ENCODE assay signal across 18 mouse cellular contexts in genomic region chr1:59625410-59625809, GRCm38 (mm10). TPM values are rescaled to one million over a fixed set of nuclear protein-coding genes. Genes with fewer than 3 reads are reported as not detected.
A peak's percentile ranks its signal among the peaks of the same experiment; 100 is the strongest.
DNase-seq lines count a peak whose midpoint lies in the region; ATAC-seq and TF ChIP-seq lines count a peak whose summit lies in the region.
"Had no signal": no experiment of that assay in that cellular context is flagged by ENCODE, and none has a peak within 500 bp of the region (broad histone marks: within the 10 kb centered on the region; RNA-seq: fewer than 3 reads in every experiment).

No protein-coding gene starts in this region.

- H3K27me3 ChIP-seq in forebrain, embryonic 14.5 days (replicated peaks; ENCODE audit: control insufficient read depth, insufficient read depth, low read length) = no peaks in the 10 kb centered on the region
- no peaks in the 10 kb centered on the region for H3K27me3 ChIP-seq in forebrain, postnatal 0 days (ENCODE audit: insufficient read depth, low read length)
- no peaks in the 10 kb centered on the region for H3K27me3 ChIP-seq in cerebellum, adult 2 months (ENCODE audit: control insufficient read depth, insufficient read depth, low read length)
- H3K27me3 ChIP-seq in midbrain, postnatal 0 days (ENCODE audit: insufficient read depth, low read length) = no peaks in the 10 kb centered on the region
- H3K27me3 ChIP-seq: embryonic facial prominence, embryonic 13.5 days; forebrain, embryonic 15.5 days; limb, embryonic 13.5 days had no signal

- H3K27ac ChIP-seq in forebrain, embryonic 14.5 days (ENCODE audit: low read depth, low read length) = no peak overlapping the region
- H3K27ac ChIP-seq in forebrain, postnatal 0 days (ENCODE audit: low read depth, low read length) = no peak overlapping the region
- H3K27ac ChIP-seq in cerebellum, adult 2 months (ENCODE audit: insufficient read depth, low read length) = no peak overlapping the region
- H3K27ac ChIP-seq in midbrain, postnatal 0 days (ENCODE audit: low read depth, low read length) = no peak overlapping the region
- H3K27ac ChIP-seq: embryonic facial prominence, embryonic 13.5 days; forebrain, embryonic 15.5 days; hindbrain, embryonic 10.5 days; kidney, postnatal 0 days; limb, embryonic 13.5 days had no signal

- TF ChIP-seq POLR2A in cerebellum, adult 2 months (IDR thresholded peaks at IDR 0.05; ENCODE audit: borderline replicate concordance, insufficient read depth, low read length) = no peak

- no peak overlapping the region for H3K9ac ChIP-seq in forebrain, embryonic 14.5 days (ENCODE audit: low read length)
- no peak overlapping the region for H3K9ac ChIP-seq in forebrain, postnatal 0 days
- no peak overlapping the region for H3K9ac ChIP-seq in midbrain, postnatal 0 days (replicated peaks; ENCODE audit: low read length, poor library complexity, severe bottlenecking)
- H3K9ac ChIP-seq: embryonic facial prominence, embryonic 13.5 days; forebrain, embryonic 15.5 days; limb, embryonic 13.5 days; lung, embryonic 14.5 days had no signal

- H3K4me1 ChIP-seq in forebrain, embryonic 14.5 days (ENCODE audit: control insufficient read depth, insufficient read depth, low read length) = 0 out of 2 replicates have a peak, but pooled peaks cover 2% of the 10 kb centered on the region
- no peaks in the 10 kb centered on the region for H3K4me1 ChIP-seq in forebrain, postnatal 0 days (ENCODE audit: insufficient read depth)
- peaks cover 10% of the 10 kb centered on the region; the same call in 1 of the 2 replicates for H3K4me1 ChIP-seq in cerebellum, adult 2 months (ENCODE audit: control insufficient read depth, insufficient read depth, low read length)
- no peaks in the 10 kb centered on the region for H3K4me1 ChIP-seq in midbrain, postnatal 0 days (ENCODE audit: insufficient read depth, low read length)
- H3K4me1 ChIP-seq: embryonic facial prominence, embryonic 13.5 days; forebrain, embryonic 15.5 days; hindbrain, embryonic 10.5 days; megakaryocyte, embryonic 14.5 days had no signal

- intact Hi-C loops in heart, postnatal 10 days (cut with DNase I) = no loop called here

- H3K4me2 ChIP-seq in forebrain, embryonic 14.5 days (ENCODE audit: low read length) = no peak overlapping the region
- H3K4me2 ChIP-seq in forebrain, postnatal 0 days (ENCODE audit: low read depth) = no peak overlapping the region
- no peak overlapping the region for H3K4me2 ChIP-seq in midbrain, postnatal 0 days (ENCODE audit: low read depth, low read length, poor library complexity, severe bottlenecking)
- H3K4me2 ChIP-seq: embryonic facial prominence, embryonic 13.5 days; forebrain, embryonic 15.5 days; limb, embryonic 13.5 days; lung, embryonic 14.5 days had no signal

- H3K4me3 ChIP-seq in forebrain, embryonic 14.5 days (ENCODE audit: low read depth, low read length) = no peak overlapping the region
- no peak overlapping the region for H3K4me3 ChIP-seq in forebrain, postnatal 0 days (ENCODE audit: low read depth, low read length)
- H3K4me3 ChIP-seq in cerebellum, adult 2 months (replicated peaks; ENCODE audit: insufficient read depth, low read depth, low read length) = no peak overlapping the region
- no peak overlapping the region for H3K4me3 ChIP-seq in midbrain, postnatal 0 days (ENCODE audit: low read depth, low read length)
- H3K4me3 ChIP-seq: embryonic facial prominence, embryonic 13.5 days; forebrain, embryonic 15.5 days; hindbrain, embryonic 10.5 days; limb, embryonic 13.5 days; megakaryocyte, embryonic 14.5 days had no signal

- H3K36me3 ChIP-seq in forebrain, embryonic 14.5 days (ENCODE audit: control insufficient read depth, insufficient read depth, low read length) = no peaks in the 10 kb centered on the region
- no peaks in the 10 kb centered on the region for H3K36me3 ChIP-seq in forebrain, postnatal 0 days (ENCODE audit: insufficient read depth)
- H3K36me3 ChIP-seq in midbrain, postnatal 0 days (ENCODE audit: insufficient read depth, low read length) = no peaks in the 10 kb centered on the region
- H3K36me3 ChIP-seq: embryonic facial prominence, embryonic 13.5 days; forebrain, embryonic 15.5 days; hindbrain, embryonic 10.5 days; limb, embryonic 13.5 days had no signal

- peak; percentile 16 for DNase-seq in forebrain, embryonic 14.5 days (ENCODE audit: low spot score)
- no peak for DNase-seq in forebrain, postnatal 0 days
- peak; percentile 28 to 55 for DNase-seq in kidney, postnatal 36 days
- DNase-seq in kidney, postnatal 10 days = no peak
- peak; percentile 88 to 93 for DNase-seq in cerebellum, adult 2 months
- DNase-seq in heart, postnatal 10 days = peak; percentile 52 to 61
- DNase-seq in midbrain, postnatal 0 days (ENCODE audit: low spot score) = no peak
- DNase-seq: B cell, adult 2 months; gastrocnemius, postnatal 14 days; layer of hippocampus, postnatal 36 days; lung, embryonic 14.5 days had no signal

- H3K9me3 ChIP-seq in forebrain, embryonic 14.5 days (replicated peaks; ENCODE audit: control insufficient read depth, low read length) = no peaks in the 10 kb centered on the region
- H3K9me3 ChIP-seq in forebrain, postnatal 0 days (ENCODE audit: low read length) = no peaks in the 10 kb centered on the region
- H3K9me3 ChIP-seq in midbrain, postnatal 0 days (ENCODE audit: low read length) = no peaks in the 10 kb centered on the region
- H3K9me3 ChIP-seq: embryonic facial prominence, embryonic 13.5 days; forebrain, embryonic 15.5 days; hindbrain, embryonic 10.5 days; limb, embryonic 13.5 days; megakaryocyte, embryonic 14.5 days had no signal

- no peak for TF ChIP-seq CTCF in forebrain, postnatal 0 days (IDR thresholded peaks at IDR 0.05; ENCODE audit: low read depth)
- TF ChIP-seq CTCF in cerebellum, adult 2 months (IDR thresholded peaks at IDR 0.05; ENCODE audit: borderline replicate concordance, insufficient read depth, low read depth, low read length) = no peak
- TF ChIP-seq CTCF in midbrain, postnatal 0 days (IDR thresholded peaks at IDR 0.05) = no peak

- 56% methylated on average over 5 of the region's 5 CpGs for WGBS in forebrain, embryonic 14.5 days
- WGBS in forebrain, postnatal 0 days = 48% methylated on average over 5 of the region's 5 CpGs
- WGBS in cerebellum, adult 2 months = 13% methylated on average over 5 of the region's 5 CpGs
- WGBS in midbrain, postnatal 0 days = 61% methylated on average over 5 of the region's 5 CpGs

- ATAC-seq in forebrain, embryonic 14.5 days = no peak
- no peak for ATAC-seq in forebrain, postnatal 0 days
- ATAC-seq in inflammation-experienced regulatory T-cells, adult 6 months = no peak
- ATAC-seq in midbrain, postnatal 0 days (ENCODE audit: low FRiP score) = no peak
- ATAC-seq: forebrain, embryonic 15.5 days had no signal

RNA-seq across cellular contexts. Expression of gene Sumo1, which starts 45.2 kb away (rescaled TPM):
- polyA plus RNA-seq in forebrain, embryonic 14.5 days (2014; fragmentation: Nextera tagmentation; extraction: Ambion mirVana) = 473 and 528 TPM in 2 replicates
- total RNA-seq in forebrain, postnatal 0 days (2014; rRNA removed) = 172 and 182 TPM in 2 replicates
- polyA plus RNA-seq in forebrain, postnatal 0 days (2015; fragmentation: Nextera tagmentation; extraction: Ambion mirVana) = 369 and 428 TPM in 2 replicates
- polyA plus RNA-seq in cerebellum, adult 2 months (2012; rRNA removed) = 110 and 116 TPM in 2 replicates
- total RNA-seq in heart, postnatal 10 days (2021) = 10 to 100 TPM; 62.5 to 73.8 TPM
- polyA plus RNA-seq in inflammation-experienced regulatory T-cells, adult 6 months (2017; shearing (Covaris generic)) = 100 to 1,000 TPM; 529 to 560 (median 532) TPM
- total RNA-seq in midbrain, postnatal 0 days (2014; rRNA removed) = 81.6 and 124 TPM in 2 replicates
- polyA plus RNA-seq in midbrain, postnatal 0 days (2015; fragmentation: Nextera tagmentation; extraction: Ambion mirVana) = 304 and 319 TPM in 2 replicates

RNA-seq across cellular contexts. Expression of gene Nop58, which starts 59.4 kb away (rescaled TPM):
- polyA plus RNA-seq in forebrain, embryonic 14.5 days (2014; fragmentation: Nextera tagmentation; extraction: Ambion mirVana) = 137 and 152 TPM in 2 replicates
- total RNA-seq in forebrain, postnatal 0 days (2014; rRNA removed) = 79.6 and 91.1 TPM in 2 replicates
- 106 and 143 TPM in 2 replicates for polyA plus RNA-seq in forebrain, postnatal 0 days (2015; fragmentation: Nextera tagmentation; extraction: Ambion mirVana)
- 22.5 and 25.8 TPM in 2 replicates for polyA plus RNA-seq in cerebellum, adult 2 months (2012; rRNA removed)
- 10 to 100 TPM; 53.8 to 59.4 TPM for total RNA-seq in heart, postnatal 10 days (2021)
- polyA plus RNA-seq in inflammation-experienced regulatory T-cells, adult 6 months (2017; shearing (Covaris generic)) = 100 to 1,000 TPM; 155 to 208 (median 208) TPM
- 78.3 and 88.6 TPM in 2 replicates for total RNA-seq in midbrain, postnatal 0 days (2014; rRNA removed)
- polyA plus RNA-seq in midbrain, postnatal 0 days (2015; fragmentation: Nextera tagmentation; extraction: Ambion mirVana) = 117 and 146 TPM in 2 replicates

Comparison
In these comparisons a context has a peak if more than half of its experiments do, and no peak if none do; other contexts are left out.
1. DNase-seq: peak in forebrain, embryonic 14.5 days (single experiment), kidney, postnatal 36 days (2 of 2), cerebellum, adult 2 months (2 of 2) and heart, postnatal 10 days (2 of 2); none in forebrain, postnatal 0 days (single experiment), kidney, postnatal 10 days (single experiment) and midbrain, postnatal 0 days (single experiment).